Mouse (Mus musculus): ENCODE measurements around the gene Foxi2. TPM values are rescaled to one million over a fixed set of nuclear protein-coding genes. Genes with fewer than 3 reads are reported as not detected.

The Foxi2 gene
- total RNA-seq (2021): not detected

DNA sequence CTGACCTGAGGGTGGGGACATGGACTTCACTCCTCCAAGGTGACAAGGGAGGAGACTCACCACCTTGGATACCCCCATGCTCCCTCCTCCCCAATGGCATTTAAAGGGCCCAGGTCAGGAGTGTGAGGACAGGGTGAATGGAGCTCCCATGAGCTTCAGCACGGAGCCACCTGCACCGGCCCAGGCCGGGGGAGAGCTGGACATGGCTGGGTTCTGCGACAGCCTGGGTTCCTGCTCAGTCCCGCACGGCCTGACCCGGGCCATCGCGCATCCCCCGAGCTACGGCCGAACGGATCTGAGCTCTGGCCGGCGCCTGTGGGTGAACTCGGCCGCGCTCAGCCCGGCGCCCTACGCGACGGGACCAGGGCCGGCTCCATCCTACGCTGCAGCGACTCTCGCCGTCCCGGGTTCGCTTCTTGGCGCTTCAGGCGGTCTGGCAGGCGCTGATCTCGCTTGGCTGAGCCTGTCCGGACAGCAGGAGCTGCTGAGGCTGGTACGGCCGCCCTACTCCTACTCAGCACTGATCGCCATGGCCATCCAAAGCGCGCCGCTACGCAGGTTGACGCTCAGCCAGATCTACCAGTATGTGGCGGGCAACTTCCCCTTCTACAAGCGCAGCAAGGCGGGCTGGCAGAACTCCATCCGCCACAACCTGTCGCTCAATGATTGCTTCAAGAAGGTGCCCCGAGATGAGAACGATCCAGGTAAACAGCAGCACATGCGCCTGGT, at the start of gene Foxi2:
Gene Foxi2, plus strand, starts transcription at position 72 of the 729 bp plus-strand sequence.
- intact Hi-C loops (cut with DNase I): no loop called here
- no peak for DNase-seq (ENCODE audit: low spot score in 2 of 2)

- intact Hi-C loops (cut with DNase I): no loop called here
Observed at GRCm38 (mm10) chr7:135364606-135365005, 45.5 kb upstream of the Foxi2 start.

GRCm38 (mm10) chr7:135376048-135376447, 34.1 kb upstream of the Foxi2 start:
- DNase-seq (ENCODE audit: low spot score in 2 of 2): no peak
- intact Hi-C loops (cut with DNase I): loop anchor here (10.0 kb wide), 1 partner anchor 281 kb away; no protein-coding TSS in a partner anchor

More at GRCm38 (mm10) chr7:135364606-135365005, 45.5 kb upstream of the Foxi2 start:
- DNase-seq (ENCODE audit: low spot score in 2 of 2): no peak

DNA sequence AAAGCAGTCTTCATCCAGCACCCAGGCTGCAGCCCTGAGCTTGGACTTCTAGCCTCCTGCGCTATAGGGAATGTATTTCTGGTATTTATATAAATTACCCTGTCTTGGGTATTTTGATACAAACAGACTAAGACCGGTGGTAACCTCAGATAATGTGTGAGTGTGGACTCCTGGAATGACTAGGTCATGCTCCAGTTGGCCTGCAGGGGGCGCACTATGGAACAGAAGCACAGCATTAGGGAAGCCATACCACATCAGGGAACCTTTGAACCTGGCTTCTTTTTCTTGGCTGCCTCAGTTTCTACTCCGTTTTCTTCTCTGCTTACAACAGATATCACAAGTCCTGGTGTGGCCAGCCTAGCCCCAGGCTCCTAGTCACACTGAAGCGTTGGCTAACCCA, 33.2 kb upstream of the Foxi2 start:
- intact Hi-C loops (cut with DNase I): loop anchor here (10.0 kb wide), 1 partner anchor 282 kb away; no protein-coding TSS in a partner anchor
- no peak for DNase-seq (ENCODE audit: low spot score in 2 of 2)

- DNase-seq (ENCODE audit: low spot score in 2 of 2): no peak
- intact Hi-C loops (cut with DNase I): loop anchor here (10.0 kb wide), 1 partner anchor 284 kb away; no protein-coding TSS in a partner anchor
Observed at GRCm38 (mm10) chr7:135378331-135378730, 31.8 kb upstream of the Foxi2 start.

DNA sequence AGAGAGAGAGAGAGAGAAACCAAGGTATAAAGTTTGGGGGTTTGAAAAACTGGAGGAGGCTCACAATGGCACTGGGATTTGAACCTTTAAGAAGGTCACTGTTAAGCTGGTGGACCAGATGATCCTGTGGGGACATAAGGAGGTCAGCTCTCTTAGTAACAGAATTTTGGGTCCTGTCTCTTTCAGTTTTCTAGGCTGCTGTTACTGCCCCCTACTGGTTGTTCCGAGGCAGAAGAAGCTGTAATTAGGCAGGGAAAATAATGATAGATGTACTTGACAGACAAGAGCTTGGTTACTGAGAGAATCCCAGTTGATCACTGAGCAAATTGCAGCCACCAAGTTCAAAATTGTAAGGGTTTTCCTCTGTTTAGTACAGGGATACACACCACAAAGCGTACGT, 21.1 kb upstream of the Foxi2 start:
- no peak for DNase-seq (ENCODE audit: low spot score in 2 of 2)
- intact Hi-C loops (cut with DNase I): no loop called here

- intact Hi-C loops (cut with DNase I): loop anchor here (10.0 kb wide), 1 partner anchor 428 kb away; no protein-coding TSS in a partner anchor
Observed at GRCm38 (mm10) chr7:135392949-135393542, 17.1 kb upstream of the Foxi2 start.

GRCm38 (mm10) chr7:135394436-135394835, 15.7 kb upstream of the Foxi2 start:
- intact Hi-C loops (cut with DNase I): loop anchor here (10.0 kb wide), 1 partner anchor 430 kb away; no protein-coding TSS in a partner anchor

More at GRCm38 (mm10) chr7:135392949-135393542, 17.1 kb upstream of the Foxi2 start:
- DNase-seq (ENCODE audit: low spot score in 2 of 2): no peak

GRCm38 (mm10) chr7:135395242-135395641, 14.9 kb upstream of the Foxi2 start:
- intact Hi-C loops (cut with DNase I): loop anchor here (10.0 kb wide), 1 partner anchor 430 kb away; no protein-coding TSS in a partner anchor
- no peak for DNase-seq (ENCODE audit: low spot score in 2 of 2)

More at GRCm38 (mm10) chr7:135394436-135394835, 15.7 kb upstream of the Foxi2 start:
- no peak for DNase-seq (ENCODE audit: low spot score in 2 of 2)

DNA sequence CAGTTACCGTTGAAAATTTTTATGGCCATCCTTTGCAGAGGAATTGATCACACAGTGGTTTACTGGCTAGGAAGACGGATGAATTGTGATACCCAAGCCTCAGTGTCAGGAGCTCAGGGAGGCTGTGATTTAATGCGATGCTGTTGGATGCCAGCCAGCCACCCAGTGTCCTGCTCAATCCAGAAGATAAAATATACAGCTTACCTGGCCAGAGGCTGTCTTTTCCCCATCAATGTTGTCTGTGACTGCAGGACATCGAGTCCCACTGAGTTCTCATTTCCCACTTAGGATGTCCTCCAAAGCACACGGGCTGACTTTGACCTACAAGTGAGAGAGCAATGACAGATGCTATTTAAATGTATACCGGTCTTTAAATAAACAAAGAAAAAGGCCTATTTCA, 13.0 kb upstream of the Foxi2 start:
- intact Hi-C loops (cut with DNase I): loop anchor here (10.0 kb wide), 1 partner anchor 432 kb away; no protein-coding TSS in a partner anchor
- DNase-seq (ENCODE audit: low spot score in 2 of 2): no peak

GRCm38 (mm10) chr7:135397874-135398273, 12.2 kb upstream of the Foxi2 start:
- no peak for DNase-seq (ENCODE audit: low spot score in 2 of 2)
- intact Hi-C loops (cut with DNase I): loop anchor here (10.0 kb wide), 1 partner anchor 433 kb away; no protein-coding TSS in a partner anchor

DNA sequence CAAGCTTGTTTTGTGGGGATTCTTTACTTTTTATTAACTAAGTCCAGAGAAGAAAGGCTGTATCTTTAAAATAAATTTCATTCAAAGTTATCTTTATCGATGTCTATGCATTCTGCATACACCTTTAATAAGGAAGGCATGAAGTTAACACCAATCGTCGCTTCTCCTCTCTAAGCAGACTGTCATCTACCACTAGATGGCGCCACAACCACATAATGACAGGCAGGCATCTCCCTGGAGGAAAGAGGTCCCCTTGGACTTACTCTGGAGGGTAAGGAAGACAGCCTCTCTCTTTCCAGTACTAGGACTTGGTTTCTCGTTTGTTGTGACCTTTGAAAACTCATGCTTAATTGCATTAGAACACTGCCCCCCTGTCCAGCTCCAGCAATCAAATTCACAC, 6.7 kb upstream of the Foxi2 start:
- peak; percentile 63 to 65 for DNase-seq (ENCODE audit: low spot score in 2 of 2)
- intact Hi-C loops (cut with DNase I): loop anchor here (1.0 to 2.0 kb wide), 2 partner anchors 61 to 84 kb away; no protein-coding TSS in a partner anchor

- no peak for DNase-seq (ENCODE audit: low spot score in 2 of 2)
- intact Hi-C loops (cut with DNase I): no loop called here
Observed at GRCm38 (mm10) chr7:135406761-135407160, 3.3 kb upstream of the Foxi2 start.

DNA sequence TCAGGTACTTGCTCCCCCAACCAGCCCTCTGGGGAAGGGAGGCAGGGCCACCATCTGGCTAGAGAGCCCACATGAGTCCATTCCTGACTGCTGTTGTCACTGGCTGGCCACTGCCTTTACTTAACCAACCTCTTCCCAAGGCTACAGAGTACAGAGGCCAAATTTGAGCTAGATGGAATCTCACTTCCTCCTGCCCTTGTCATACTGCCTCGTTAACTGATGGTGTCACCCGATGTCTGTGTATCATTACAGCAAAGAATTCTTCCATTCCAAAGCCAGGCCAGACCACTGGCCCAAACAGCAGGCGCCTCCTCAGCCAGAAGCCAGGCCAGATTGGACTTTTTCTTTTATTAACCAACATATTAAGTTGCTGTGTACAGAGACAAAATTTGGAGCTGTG, 1.6 kb upstream of the Foxi2 start:
- DNase-seq (ENCODE audit: low spot score in 2 of 2): no peak
- intact Hi-C loops (cut with DNase I): no loop called here

- no peak for DNase-seq (ENCODE audit: low spot score in 2 of 2)
- intact Hi-C loops (cut with DNase I): no loop called here
Observed at GRCm38 (mm10) chr7:135412357-135412756, 2.2 kb downstream of the Foxi2 start.

DNA sequence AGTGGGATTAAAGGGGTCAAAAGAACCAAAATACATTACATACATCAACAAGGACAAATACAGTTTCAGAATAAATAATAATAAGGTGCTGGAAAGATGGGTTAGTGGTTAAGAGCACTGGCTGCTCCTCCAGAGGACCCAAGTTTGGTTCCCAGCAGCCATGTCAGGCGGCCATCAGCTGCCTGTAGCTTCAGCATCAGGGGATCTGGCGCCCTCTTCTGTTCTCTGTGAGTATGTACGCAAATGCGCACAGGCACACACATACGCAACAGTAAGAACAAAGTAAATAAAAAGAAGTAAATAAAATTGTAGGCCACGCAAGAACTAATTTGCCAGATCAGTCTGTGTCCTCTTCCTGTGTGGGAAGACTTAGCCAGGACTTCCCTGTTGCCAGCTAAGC, 18.7 kb downstream of the Foxi2 start:
- intact Hi-C loops (cut with DNase I): no loop called here
- no peak for DNase-seq (ENCODE audit: low spot score in 2 of 2)

DNA sequence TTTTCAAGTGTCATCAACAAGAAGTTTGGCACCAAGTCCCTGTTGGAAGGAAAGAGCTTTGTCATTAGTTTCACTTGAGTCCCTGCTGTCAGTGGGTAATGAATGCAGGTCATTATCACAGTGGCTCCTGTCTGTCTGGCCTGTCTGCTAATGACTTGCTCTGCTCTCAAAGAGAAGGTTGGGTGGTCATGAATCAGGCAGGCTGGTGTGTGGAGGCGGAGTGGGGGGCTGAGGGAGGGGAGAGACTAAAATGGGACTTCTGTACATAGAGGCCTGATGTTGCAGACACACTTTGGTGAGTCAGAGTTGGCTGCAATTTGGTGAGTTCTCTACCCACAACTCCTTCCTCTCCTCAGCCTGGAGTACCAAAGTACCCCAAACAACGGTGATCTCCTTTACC, 20.8 kb downstream of the Foxi2 start:
- peak in 1 of 2 experiments; percentile 25 for DNase-seq (ENCODE audit: low spot score in 2 of 2)
- intact Hi-C loops (cut with DNase I): no loop called here

GRCm38 (mm10) chr7:135443903-135444302, 33.8 kb downstream of the Foxi2 start:
- DNase-seq (ENCODE audit: low spot score in 2 of 2): no peak
- intact Hi-C loops (cut with DNase I): no loop called here

- no peak for DNase-seq (ENCODE audit: low spot score in 2 of 2)
- intact Hi-C loops (cut with DNase I): no loop called here
Observed at GRCm38 (mm10) chr7:135451340-135451739, 41.2 kb downstream of the Foxi2 start.

GRCm38 (mm10) chr7:135452366-135452765, 42.3 kb downstream of the Foxi2 start:
- DNase-seq (ENCODE audit: low spot score in 2 of 2): no peak
- intact Hi-C loops (cut with DNase I): no loop called here

- DNase-seq (ENCODE audit: low spot score in 2 of 2): no peak
- intact Hi-C loops (cut with DNase I): no loop called here
Observed at GRCm38 (mm10) chr7:135453690-135454089, 43.6 kb downstream of the Foxi2 start.

Data from left cerebral cortex, postnatal 36 days (tissue).